Mouse (Mus musculus) midbrain, embryonic 12.5 days (tissue): ENCODE measurements at regions not wholly inside any gene's neighbourhood (a gene's known extent, or its start where the extent isn't known, plus 50 kb on each side); places are given as distances from the start of the nearest gene placed in this dataset.

Experiments used
- ATAC-seq: fragments of 200-750 bp; cut with Nextera tagmentation; 2 replicates; pipeline ENCODE4 v1.8.0; 2017; ENCODE audit warnings: low read depth, moderate TSS enrichment, moderate library complexity; ENCODE audit not compliant: low FRiP score
- H3K27ac ChIP-seq: fragments of 300-500 bp; sonication (generic); replicated peaks from 2 replicates; pipeline ENCODE4 v1.5.1; 2016; ENCODE audit warnings: mild to moderate bottlenecking
- H3K27me3 ChIP-seq: fragments of 300-500 bp; sonication (generic); 2 replicates; pipeline ENCODE4 v1.6.1; 2016; ENCODE audit warnings: mild to moderate bottlenecking
- H3K36me3 ChIP-seq: fragments of 300-500 bp; sonication (generic); 2 replicates; pipeline ENCODE4 v1.6.1; 2016
- H3K4me1 ChIP-seq: fragments of 300-500 bp; sonication (generic); 2 replicates; pipeline ENCODE4 v1.6.1; 2016
- H3K4me2 ChIP-seq: fragments of 300-500 bp; sonication (generic); replicated peaks from 2 replicates; pipeline ENCODE4 v1.6.1; 2016; ENCODE audit warnings: mild to moderate bottlenecking, moderate library complexity
- H3K4me3 ChIP-seq: fragments of 300-500 bp; sonication (generic); 2 replicates; pipeline ENCODE4 v1.5.1; 2016; ENCODE audit warnings: mild to moderate bottlenecking
- H3K9ac ChIP-seq: fragments of 300-500 bp; sonication (generic); replicated peaks from 2 replicates; pipeline ENCODE4 v1.6.1; 2016; ENCODE audit warnings: mild to moderate bottlenecking, moderate library complexity
- H3K9me3 ChIP-seq: fragments of 300-500 bp; sonication (generic); 2 replicates; pipeline ENCODE4 v1.6.1; 2016; ENCODE audit warnings: mild to moderate bottlenecking
- WGBS: fragments of 180-500 bp; shearing (Covaris S2); methylation state at CpG from one replicate; pipeline ENCODE4 v1.1.7; 2016; 5-methylcytosine and 5-hydroxymethylcytosine counted together

- Histone ChIP-seq H3K4me2 (no peak overlapping the region), H3K27me3 (no peaks in the 10 kb centered on the region), H3K36me3 (no peaks in the 10 kb centered on the region), H3K9me3 (no peaks in the 10 kb centered on the region), H3K9ac (no peak overlapping the region), H3K27ac (no peak overlapping the region), H3K4me1 (no peaks in the 10 kb centered on the region), H3K4me3 (no peak overlapping the region)
- 54% methylated on average over 4 of the region's 4 CpGs for WGBS
- no peak for ATAC-seq
Measured at GRCm38 (mm10) chr12:25381619-25382018, 284.7 kb upstream of the Id2 start.

GRCm38 (mm10) chr12:25379996-25380395 is 283.1 kb upstream of the Id2 start:
- ATAC-seq = no peak
- 95% methylated on average over 3 of the region's 3 CpGs for WGBS
- H3K9me3 ChIP-seq = no peaks in the 10 kb centered on the region

GRCm38 (mm10) chr12:25379016-25379415 is 282.1 kb upstream of the Id2 start:
- Histone ChIP-seq H3K27ac (no peak overlapping the region; the same call in 1 of the 2 replicates), H3K4me2 (no peak overlapping the region), H3K4me1 (0 out of 2 replicates have a peak, but pooled peaks cover 3% of the 10 kb centered on the region), H3K4me3 (no peak overlapping the region), H3K9ac (no peak overlapping the region), H3K9me3 (no peaks in the 10 kb centered on the region), H3K36me3 (no peaks in the 10 kb centered on the region), H3K27me3 (no peaks in the 10 kb centered on the region)
- ATAC-seq = no peak
- WGBS = 70% methylated on average over 9 of the region's 9 CpGs

More at GRCm38 (mm10) chr12:25379996-25380395, 283.1 kb upstream of the Id2 start:
- H3K27ac ChIP-seq = no peak overlapping the region
- no peak overlapping the region for H3K4me2 ChIP-seq
- no peak overlapping the region for H3K9ac ChIP-seq
- H3K36me3 ChIP-seq = no peaks in the 10 kb centered on the region
- no peaks in the 10 kb centered on the region for H3K27me3 ChIP-seq
- no peak overlapping the region for H3K4me3 ChIP-seq
- 0 out of 2 replicates have a peak, but pooled peaks cover 3% of the 10 kb centered on the region for H3K4me1 ChIP-seq

GRCm38 (mm10) chr12:25378036-25378645 is 281.2 kb upstream of the Id2 start:
- no peak overlapping the region for H3K27ac ChIP-seq
- no peak overlapping the region for H3K4me3 ChIP-seq
- H3K4me1 ChIP-seq = 0 out of 2 replicates have a peak, but pooled peaks cover 3% of the 10 kb centered on the region
- H3K4me2 ChIP-seq = no peak overlapping the region
- no peaks in the 10 kb centered on the region for H3K36me3 ChIP-seq
- H3K9me3 ChIP-seq = no peaks in the 10 kb centered on the region
- no peak for ATAC-seq
- H3K27me3 ChIP-seq = no peaks in the 10 kb centered on the region
- H3K9ac ChIP-seq = no peak overlapping the region
- WGBS = 83% methylated on average over 6 of the region's 6 CpGs

- no peaks in the 10 kb centered on the region for H3K9me3 ChIP-seq
- 39% methylated on average over 8 of the region's 8 CpGs for WGBS
- no peaks in the 10 kb centered on the region for H3K36me3 ChIP-seq
- no peak overlapping the region for H3K4me2 ChIP-seq
- no peak overlapping the region for H3K9ac ChIP-seq
- H3K4me1 ChIP-seq = 0 out of 2 replicates have a peak, but pooled peaks cover 3% of the 10 kb centered on the region
- no peak for ATAC-seq
- H3K4me3 ChIP-seq = no peak overlapping the region
- no peak overlapping the region for H3K27ac ChIP-seq
- no peaks in the 10 kb centered on the region for H3K27me3 ChIP-seq
Measured at GRCm38 (mm10) chr12:25376451-25376850, 279.5 kb upstream of the Id2 start.

- Histone ChIP-seq H3K27ac (no peak overlapping the region), H3K9me3 (no peaks in the 10 kb centered on the region), H3K4me3 (no peak overlapping the region), H3K4me1 (no peaks in the 10 kb centered on the region), H3K4me2 (no peak overlapping the region), H3K9ac (no peak overlapping the region), H3K27me3 (no peaks in the 10 kb centered on the region), H3K36me3 (no peaks in the 10 kb centered on the region)
- 90% methylated on average over 1 of the region's 1 CpGs for WGBS
- ATAC-seq = no peak
Measured at GRCm38 (mm10) chr12:25367541-25367940, 270.6 kb upstream of the Id2 start.

- Histone ChIP-seq H3K4me3 (no peak overlapping the region), H3K9me3 (no peaks in the 10 kb centered on the region), H3K27me3 (no peaks in the 10 kb centered on the region), H3K36me3 (no peaks in the 10 kb centered on the region), H3K4me2 (no peak overlapping the region), H3K9ac (no peak overlapping the region), H3K27ac (no peak overlapping the region), H3K4me1 (no peaks in the 10 kb centered on the region)
- ATAC-seq = no peak
- WGBS = 73% methylated on average over 3 of the region's 3 CpGs
Measured at GRCm38 (mm10) chr12:25365600-25366267, 268.8 kb upstream of the Id2 start.

GRCm38 (mm10) chr12:25364966-25365568 is 268.1 kb upstream of the Id2 start:
- WGBS = 80% methylated on average over 7 of the region's 7 CpGs
- ATAC-seq = no peak
- no peaks in the 10 kb centered on the region for H3K27me3 ChIP-seq
- H3K4me3 ChIP-seq = no peak overlapping the region
- H3K4me2 ChIP-seq = no peak overlapping the region
- no peaks in the 10 kb centered on the region for H3K36me3 ChIP-seq
- H3K9me3 ChIP-seq = no peaks in the 10 kb centered on the region
- no peaks in the 10 kb centered on the region for H3K4me1 ChIP-seq
- H3K27ac ChIP-seq = no peak overlapping the region
- no peak overlapping the region for H3K9ac ChIP-seq

GRCm38 (mm10) chr12:25363839-25364238 is 266.9 kb upstream of the Id2 start:
- no peaks in the 10 kb centered on the region for H3K9me3 ChIP-seq
- no peak overlapping the region for H3K4me3 ChIP-seq
- no peak overlapping the region for H3K27ac ChIP-seq
- no peaks in the 10 kb centered on the region for H3K27me3 ChIP-seq
- no peaks in the 10 kb centered on the region for H3K36me3 ChIP-seq
- WGBS = 92% methylated on average over 9 of the region's 9 CpGs
- no peak overlapping the region for H3K9ac ChIP-seq
- H3K4me1 ChIP-seq = no peaks in the 10 kb centered on the region
- ATAC-seq = no peak
- no peak overlapping the region for H3K4me2 ChIP-seq

GRCm38 (mm10) chr12:25363341-25363740 is 266.4 kb upstream of the Id2 start:
- no peaks in the 10 kb centered on the region for H3K27me3 ChIP-seq
- H3K36me3 ChIP-seq = no peaks in the 10 kb centered on the region
- ATAC-seq = no peak
- no peaks in the 10 kb centered on the region for H3K9me3 ChIP-seq
- no peak overlapping the region for H3K4me3 ChIP-seq
- no peaks in the 10 kb centered on the region for H3K4me1 ChIP-seq
- 88% methylated on average over 3 of the region's 3 CpGs for WGBS
- H3K9ac ChIP-seq = no peak overlapping the region
- H3K4me2 ChIP-seq = no peak overlapping the region
- no peak overlapping the region for H3K27ac ChIP-seq

- no peaks in the 10 kb centered on the region for H3K27me3 ChIP-seq
- ATAC-seq = no peak
- H3K4me2 ChIP-seq = no peak overlapping the region
- H3K4me3 ChIP-seq = no peak overlapping the region
- 90% methylated on average over 4 of the region's 4 CpGs for WGBS
- no peaks in the 10 kb centered on the region for H3K36me3 ChIP-seq
- H3K4me1 ChIP-seq = no peaks in the 10 kb centered on the region
- H3K27ac ChIP-seq = no peak overlapping the region
- no peaks in the 10 kb centered on the region for H3K9me3 ChIP-seq
- H3K9ac ChIP-seq = no peak overlapping the region
Measured at GRCm38 (mm10) chr12:25362771-25363170, 265.8 kb upstream of the Id2 start.

GRCm38 (mm10) chr12:25360726-25361125 is 263.8 kb upstream of the Id2 start:
- H3K27ac ChIP-seq = no peak overlapping the region
- H3K36me3 ChIP-seq = no peaks in the 10 kb centered on the region
- H3K27me3 ChIP-seq = no peaks in the 10 kb centered on the region
- ATAC-seq = no peak
- H3K4me2 ChIP-seq = no peak overlapping the region
- no peak overlapping the region for H3K4me3 ChIP-seq
- WGBS = 96% methylated on average over 2 of the region's 2 CpGs
- no peak overlapping the region for H3K9ac ChIP-seq
- no peaks in the 10 kb centered on the region for H3K4me1 ChIP-seq
- no peaks in the 10 kb centered on the region for H3K9me3 ChIP-seq
